Mouse (Mus musculus) heart, postnatal 0 days (tissue): ENCODE data around the gene Efnb3.
"Not testable (repeated sequence)": the region's sequence is repeated elsewhere in the genome, so short reads cannot be mapped to it uniquely, and the experiment has no call there.

Source experiments
- CTCF ChIP-seq: IDR thresholded peaks from 2 replicates; pipeline ENCODE4 v1.5.1; 2016; ENCODE audit warnings: antibody characterized with exemption, control low read depth, low read depth
- EP300 ChIP-seq: IDR thresholded peaks from 2 replicates; pipeline ENCODE4 v1.6.1; 2016; ENCODE audit warnings: antibody characterized with exemption, low read depth

GRCm38 (mm10) chr11:69541741-69542140 lies 18.3 kb downstream of the Efnb3 start:
- TF ChIP-seq EP300, CTCF: not testable (repeated sequence)
